Mouse (Mus musculus) Patski (cell line): ENCODE results near the gene Cdh11. TPM values are rescaled to one million over a fixed set of nuclear protein-coding genes. Genes with fewer than 3 reads are reported as not detected.

Source experiments
- ATAC-seq: fragments of 100-300 bp; one replicate; pipeline ENCODE4 v1.8.0; 2021
- CTCF ChIA-PET: fragments of 350-600 bp; sonication (Branson Sonifier 250); formaldehyde crosslinking; loops from one replicate; lab custom pipeline; 2022; ENCODE audit warnings: inconsistent platforms; lab: Charles Lee
- POLR2A ChIA-PET: fragments of 350-600 bp; sonication (Branson Sonifier 250); formaldehyde crosslinking; loops from one replicate; lab custom pipeline; 2022; ENCODE audit warnings: antibody characterized with exemption, inconsistent platforms; lab: Charles Lee
- DNase-seq: peaks from one replicate; pipeline ENCODE4 v3.0.0-alpha.2; 2011; ENCODE audit warnings: low read depth, low spot score
- H3K27me3 ChIP-seq: fragments of 371-371 bp; one replicate; pipeline ENCODE4 v1.5.1; 2021
- CTCF ChIP-seq: fragments of 100-300 bp; IDR thresholded peaks from one replicate; pipeline ENCODE4 v1.5.1; 2021
- in situ Hi-C: fragments of 300-500 bp; cut with MboI; formaldehyde crosslinking; loops from 3 replicates; pipeline ENCODE4 v1.11.1; 2018; ENCODE audit warnings: low pct_unique_long_range_greater_than_20kb, mixed read lengths
- polyA plus RNA-seq: library from polyadenylated mRNA; unstranded; gene quantifications from one replicate; pipeline ENCODE4 v1.2.3, GENCODE M21; 2021

Cdh11 gene
- polyA plus RNA-seq, 1 experiment from 2014 or later: 36.4 TPM

GRCm38 (mm10) chr8:102656529-102656928 is 128.9 kb downstream of the Cdh11 start:
- DNase-seq: no peak
- CTCF ChIA-PET: no interaction called here
- no peak for ATAC-seq
- TF ChIP-seq CTCF: no peak
- in situ Hi-C loops: no loop called here
- POLR2A ChIA-PET: no interaction called here
- H3K27me3 ChIP-seq: no peaks in the 10 kb centered on the region

- in situ Hi-C loops: no loop called here
- ChIA-PET POLR2A (no interaction called here), CTCF (no interaction called here)
- DNase-seq (no peak), ATAC-seq (no peak)
- TF ChIP-seq CTCF: no peak
- no peaks in the 10 kb centered on the region for H3K27me3 ChIP-seq
Measured at GRCm38 (mm10) chr8:102651964-102652363, 133.5 kb downstream of the Cdh11 start.

DNA sequence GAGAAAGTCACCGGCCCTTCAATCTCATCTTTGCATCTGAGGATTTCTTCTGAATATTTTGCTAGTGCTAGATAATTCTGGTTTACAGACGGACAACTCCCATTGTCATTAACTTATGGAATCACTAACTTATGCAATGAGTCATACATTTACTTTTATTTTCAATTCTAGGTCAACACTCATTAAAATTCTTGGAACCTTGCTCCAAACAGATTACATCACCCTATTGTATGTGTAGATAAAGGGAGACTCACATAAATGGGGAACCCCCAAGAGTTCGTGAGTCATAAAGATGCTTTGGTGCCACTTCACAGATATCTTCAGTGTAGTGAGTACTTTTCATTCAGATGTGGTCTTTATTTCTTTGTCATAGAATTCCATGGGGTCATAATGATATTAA is 158.3 kb downstream of the Cdh11 start:
- DNase-seq (no peak), ATAC-seq (no peak)
- no peak for TF ChIP-seq CTCF
- ChIA-PET CTCF (no interaction called here), POLR2A (no interaction called here)
- peaks cover 4% of the 10 kb centered on the region for H3K27me3 ChIP-seq
- in situ Hi-C loops: no loop called here

- in situ Hi-C loops: no loop called here
Measured at GRCm38 (mm10) chr8:102612146-102612545, 173.3 kb downstream of the Cdh11 start.

GRCm38 (mm10) chr8:102601327-102601726 is 184.1 kb downstream of the Cdh11 start:
- ChIA-PET POLR2A (interaction anchor here (0.7 kb wide), 1 partner anchor 687 kb away, joined by 3 read pairs; no protein-coding TSS in a partner anchor), CTCF (no interaction called here)
- TF ChIP-seq CTCF: no peak
- DNase-seq (no peak), ATAC-seq (no peak)
- in situ Hi-C loops: no loop called here
- peaks cover 3% of the 10 kb centered on the region for H3K27me3 ChIP-seq

More at GRCm38 (mm10) chr8:102612146-102612545, 173.3 kb downstream of the Cdh11 start:
- DNase-seq (no peak), ATAC-seq (no peak)
- ChIA-PET POLR2A (no interaction called here), CTCF (no interaction called here)
- no peak for TF ChIP-seq CTCF
- peaks cover 49% of the 10 kb centered on the region for H3K27me3 ChIP-seq

- ATAC-seq: no peak
- in situ Hi-C loops: no loop called here
Measured at GRCm38 (mm10) chr8:102596523-102596922, 188.9 kb downstream of the Cdh11 start.

GRCm38 (mm10) chr8:102593899-102594298 is 191.5 kb downstream of the Cdh11 start:
- ATAC-seq: no peak
- CTCF ChIA-PET: no interaction called here
- no peaks in the 10 kb centered on the region for H3K27me3 ChIP-seq
- POLR2A ChIA-PET: no interaction called here
- DNase-seq: no peak
- in situ Hi-C loops: no loop called here
- no peak for TF ChIP-seq CTCF

More at GRCm38 (mm10) chr8:102596523-102596922, 188.9 kb downstream of the Cdh11 start:
- TF ChIP-seq CTCF: no peak
- ChIA-PET POLR2A (no interaction called here), CTCF (no interaction called here)
- no peak for DNase-seq
- H3K27me3 ChIP-seq: peaks cover 3% of the 10 kb centered on the region
